Mouse (Mus musculus) kidney, adult 2 months (tissue): ENCODE results near the gene Osm. TPM values are rescaled to one million over a fixed set of nuclear protein-coding genes. Genes with fewer than 3 reads are reported as not detected.

Experiments used
- DNase-seq: peaks from one replicate; pipeline ENCODE4 v3.0.0; 2021
- H3K27ac ChIP-seq: fragments of 200-500 bp; 2 replicates; pipeline ENCODE4 v1.5.1; 2012; ENCODE audit warnings: low read depth, low read length, control low read depth, inconsistent platforms; ENCODE audit not compliant: insufficient read depth
- H3K27me3 ChIP-seq: fragments of 200-500 bp; replicated peaks from 2 replicates; pipeline ENCODE4 v1.6.1; 2012; ENCODE audit warnings: mild to moderate bottlenecking, moderate library complexity, low read length, inconsistent platforms; ENCODE audit not compliant: control insufficient read depth, insufficient read depth
- H3K36me3 ChIP-seq: fragments of 200-500 bp; 2 replicates; pipeline ENCODE4 v1.6.1; 2012; ENCODE audit warnings: mild to moderate bottlenecking, moderate library complexity, low read length, inconsistent platforms; ENCODE audit not compliant: control insufficient read depth, insufficient read depth
- H3K4me1 ChIP-seq: fragments of 200-500 bp; 2 replicates; pipeline ENCODE4 v1.6.1; 2011; ENCODE audit warnings: low read length; ENCODE audit not compliant: control insufficient read depth, insufficient read depth
- H3K4me3 ChIP-seq: fragments of 200-500 bp; 2 replicates; pipeline ENCODE4 v1.5.1; 2011; ENCODE audit warnings: mild to moderate bottlenecking, low read depth, low read length, control low read depth; ENCODE audit not compliant: insufficient read depth
- CTCF ChIP-seq: fragments of 200-500 bp; conservative IDR thresholded peaks from 2 replicates; pipeline ENCODE4 v1.5.1; 2011; ENCODE audit warnings: low read depth, mild to moderate bottlenecking, control low read depth, low read length, moderate library complexity, mixed read lengths; ENCODE audit not compliant: insufficient read depth, insufficient read length
- POLR2A ChIP-seq: fragments of 200-500 bp; IDR thresholded peaks from one replicate; pipeline ENCODE4 v1.6.1; 2011; ENCODE audit warnings: low read depth, low read length, control low read depth
- WGBS: fragments of 180-500 bp; shearing (Covaris S2); methylation state at CpG from one replicate; pipeline ENCODE4 v1.1.7; 2018; 5-methylcytosine and 5-hydroxymethylcytosine counted together
- polyA plus RNA-seq: library from polyadenylated mRNA; depleted of rRNA; stranded (reverse); fragments of >200 nt; gene quantifications from 2 replicates; pipeline ENCODE4 v1.2.3, GENCODE M21; 2012

The Osm gene
- polyA plus RNA-seq, 1 experiment = 0.20 TPM

GRCm38 (mm10) chr11:4205951-4206350 lies 30.3 kb upstream of the Osm start:
- H3K4me1 ChIP-seq = peaks cover 24% of the 10 kb centered on the region
- no peak overlapping the region for H3K4me3 ChIP-seq
- no peak overlapping the region for H3K27ac ChIP-seq
- no peaks in the 10 kb centered on the region for H3K36me3 ChIP-seq
- no peaks in the 10 kb centered on the region for H3K27me3 ChIP-seq
- no peak for TF ChIP-seq CTCF
- TF ChIP-seq POLR2A = no peak
- 69% methylated on average over 7 of the region's 7 CpGs for WGBS
- DNase-seq = no peak

GRCm38 (mm10) chr11:4206563-4206962 lies 29.7 kb upstream of the Osm start:
- 58% methylated on average over 6 of the region's 6 CpGs for WGBS
- no peak for TF ChIP-seq POLR2A
- TF ChIP-seq CTCF = no peak
- no peak overlapping the region for H3K4me3 ChIP-seq
- peaks cover 24% of the 10 kb centered on the region for H3K4me1 ChIP-seq
- no peaks in the 10 kb centered on the region for H3K27me3 ChIP-seq
- DNase-seq = no peak
- H3K36me3 ChIP-seq = no peaks in the 10 kb centered on the region
- H3K27ac ChIP-seq = no peak overlapping the region

GRCm38 (mm10) chr11:4207655-4208054 lies 28.6 kb upstream of the Osm start:
- no peaks in the 10 kb centered on the region for H3K36me3 ChIP-seq
- no peak for TF ChIP-seq POLR2A
- TF ChIP-seq CTCF = no peak
- H3K27me3 ChIP-seq = no peaks in the 10 kb centered on the region
- H3K27ac ChIP-seq = no peak overlapping the region
- no peak for DNase-seq
- 87% methylated on average over 9 of the region's 9 CpGs for WGBS
- peaks cover 21% of the 10 kb centered on the region for H3K4me1 ChIP-seq
- H3K4me3 ChIP-seq = no peak overlapping the region

- Histone ChIP-seq H3K27ac (no peak overlapping the region), H3K4me1 (peaks cover 14% of the 10 kb centered on the region), H3K4me3 (no peak overlapping the region), H3K36me3 (no peaks in the 10 kb centered on the region; the same call in 1 of the 2 replicates), H3K27me3 (no peaks in the 10 kb centered on the region)
- DNase-seq = no peak
- 74% methylated on average over 5 of the region's 5 CpGs for whole genome bisulfite sequencing
- TF ChIP-seq POLR2A = no peak
- peak; percentile 48 for TF ChIP-seq CTCF
These were observed 26.7 kb upstream of the Osm start for GRCm38 (mm10) chr11:4209556-4209955.

- WGBS = 23% methylated on average over 1 of the region's 1 CpGs
These were observed 25.4 kb upstream of the Osm start for GRCm38 (mm10) chr11:4210786-4211185.

GRCm38 (mm10) chr11:4213107-4213506 lies 23.1 kb upstream of the Osm start:
- 41% methylated on average over 10 of the region's 10 CpGs for WGBS
- no peak overlapping the region for H3K27ac ChIP-seq
- no peak for DNase-seq
- peaks cover 24% of the 10 kb centered on the region for H3K4me1 ChIP-seq
- no peaks in the 10 kb centered on the region for H3K27me3 ChIP-seq
- peaks cover 3% of the 10 kb centered on the region; the same call in 1 of the 2 replicates for H3K36me3 ChIP-seq
- TF ChIP-seq CTCF = no peak
- TF ChIP-seq POLR2A = no peak
- no peak overlapping the region for H3K4me3 ChIP-seq

More at GRCm38 (mm10) chr11:4210786-4211185, 25.4 kb upstream of the Osm start:
- Histone ChIP-seq H3K36me3 (peaks cover 3% of the 10 kb centered on the region; the same call in 1 of the 2 replicates), H3K27me3 (no peaks in the 10 kb centered on the region), H3K27ac (peak overlapping the region; percentile 46), H3K4me1 (peaks cover 12% of the 10 kb centered on the region), H3K4me3 (no peak overlapping the region)
- no peak for TF ChIP-seq CTCF
- DNase-seq = peak; percentile 68

GRCm38 (mm10) chr11:4214572-4214971 lies 21.6 kb upstream of the Osm start:
- H3K4me1 ChIP-seq = peaks cover 27% of the 10 kb centered on the region
- DNase-seq = no peak
- peaks cover 3% of the 10 kb centered on the region; the same call in 1 of the 2 replicates for H3K36me3 ChIP-seq
- WGBS = 93% methylated on average over 14 of the region's 14 CpGs
- no peaks in the 10 kb centered on the region for H3K27me3 ChIP-seq
- H3K27ac ChIP-seq = no peak overlapping the region
- no peak for TF ChIP-seq POLR2A
- TF ChIP-seq CTCF = no peak
- no peak overlapping the region for H3K4me3 ChIP-seq

GRCm38 (mm10) chr11:4215061-4215460 lies 21.2 kb upstream of the Osm start:
- no peak overlapping the region for H3K27ac ChIP-seq
- WGBS = 86% methylated on average over 10 of the region's 10 CpGs
- H3K27me3 ChIP-seq = no peaks in the 10 kb centered on the region
- H3K4me3 ChIP-seq = no peak overlapping the region
- no peak for DNase-seq
- peaks cover 3% of the 10 kb centered on the region; the same call in 1 of the 2 replicates for H3K36me3 ChIP-seq
- TF ChIP-seq POLR2A (no peak), CTCF (no peak)
- H3K4me1 ChIP-seq = peaks cover 24% of the 10 kb centered on the region
